ENCODE assay signal across 21 mouse cellular contexts in the genomic region with DNA sequence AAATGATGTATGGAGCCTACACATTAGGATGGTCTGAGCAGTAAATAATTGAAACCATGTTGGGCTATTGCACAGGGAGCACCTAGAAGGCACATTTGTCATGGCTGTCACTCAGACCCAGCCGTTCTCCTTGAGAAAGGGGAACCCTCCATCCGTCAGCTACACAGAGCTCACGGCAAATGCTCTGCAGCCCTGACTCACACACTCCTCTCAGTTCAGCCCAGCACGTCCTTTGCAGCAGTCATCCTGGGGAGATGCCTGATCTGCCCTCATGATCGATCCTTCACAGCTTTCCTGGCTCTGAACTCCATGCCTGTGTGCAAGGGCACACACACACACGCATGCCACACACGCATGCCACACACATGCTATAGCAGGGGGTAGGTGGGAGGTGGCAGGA. TPM values are rescaled to one million over a fixed set of nuclear protein-coding genes. Genes with fewer than 3 reads are reported as not detected.
DNase-seq lines count a peak whose midpoint lies in the region; ATAC-seq and TF ChIP-seq lines count a peak whose summit lies in the region.
"Had no signal": no experiment of that assay in that cellular context is flagged by ENCODE, and none has a peak within 500 bp of the region (broad histone marks: within the 10 kb centered on the region; RNA-seq: fewer than 3 reads in every experiment).

No protein-coding gene starts in this region.

- no peaks in the 10 kb centered on the region for H3K9me3 ChIP-seq in heart, embryonic 10.5 days
- H3K9me3 ChIP-seq in midbrain, embryonic 15.5 days: no peaks in the 10 kb centered on the region
- H3K9me3 ChIP-seq in midbrain, embryonic 14.5 days (ENCODE audit: control insufficient read depth, low read length): no peaks in the 10 kb centered on the region
- H3K9me3 ChIP-seq in hindbrain, postnatal 0 days (ENCODE audit: low read length): no peaks in the 10 kb centered on the region
- H3K9me3 ChIP-seq in forebrain, embryonic 15.5 days: no peaks in the 10 kb centered on the region
- H3K9me3 ChIP-seq: limb, embryonic 12.5 days; liver, embryonic 13.5 days; lung, embryonic 15.5 days; midbrain, embryonic 12.5 days had no signal

- no peak for ATAC-seq in midbrain, embryonic 15.5 days (replicated peaks)
- ATAC-seq in midbrain, embryonic 14.5 days (ENCODE audit: low FRiP score, low TSS enrichment): no peak
- ATAC-seq in hindbrain, postnatal 0 days: no peak
- no peak for ATAC-seq in forebrain, embryonic 15.5 days (replicated peaks)
- ATAC-seq: intestine, embryonic 16.5 days had no signal

- TF ChIP-seq POLR2A in cortical plate, adult 2 months (IDR thresholded peaks at IDR 0.05; ENCODE audit: extremely low read depth, insufficient read depth, low read length): peak; percentile 75; the same call in 1 of the 2 replicates

- 64% methylated on average over 7 of the region's 7 CpGs for WGBS in heart, embryonic 10.5 days
- 70% methylated on average over 7 of the region's 7 CpGs for WGBS in midbrain, embryonic 15.5 days
- 55% methylated on average over 7 of the region's 7 CpGs for WGBS in midbrain, embryonic 14.5 days
- WGBS in hindbrain, postnatal 0 days: 49% methylated on average over 7 of the region's 7 CpGs
- 80% methylated on average over 7 of the region's 7 CpGs for WGBS in forebrain, embryonic 15.5 days

- no peak overlapping the region for H3K27ac ChIP-seq in heart, embryonic 10.5 days
- no peak overlapping the region for H3K27ac ChIP-seq in midbrain, embryonic 15.5 days
- H3K27ac ChIP-seq in midbrain, embryonic 14.5 days (replicated peaks; ENCODE audit: low read depth, low read length): no peak overlapping the region
- H3K27ac ChIP-seq in cortical plate, adult 2 months (ENCODE audit: insufficient read depth, low read length): peak overlapping the region; percentile 19
- H3K27ac ChIP-seq in hindbrain, postnatal 0 days: no peak overlapping the region
- no peak overlapping the region for H3K27ac ChIP-seq in forebrain, embryonic 15.5 days (replicated peaks)
- H3K27ac ChIP-seq: limb, embryonic 12.5 days; liver, embryonic 13.5 days; lung, embryonic 15.5 days; macrophage; midbrain, embryonic 12.5 days had no signal

- no peak overlapping the region for H3K4me3 ChIP-seq in heart, embryonic 10.5 days
- H3K4me3 ChIP-seq in midbrain, embryonic 15.5 days: no peak overlapping the region
- H3K4me3 ChIP-seq in midbrain, embryonic 14.5 days (replicated peaks; ENCODE audit: low read depth, low read length): no peak overlapping the region
- H3K4me3 ChIP-seq in cortical plate, adult 2 months (ENCODE audit: insufficient read depth, low read length): peak overlapping the region; percentile 47
- no peak overlapping the region for H3K4me3 ChIP-seq in hindbrain, postnatal 0 days (ENCODE audit: low read length)
- H3K4me3 ChIP-seq in forebrain, embryonic 15.5 days: no peak overlapping the region
- H3K4me3 ChIP-seq: limb, embryonic 12.5 days; liver, embryonic 13.5 days; lung, embryonic 15.5 days; midbrain, embryonic 12.5 days had no signal

- H3K4me1 ChIP-seq in heart, embryonic 10.5 days: peaks cover 11% of the 10 kb centered on the region; the same call in 1 of the 2 replicates
- peaks cover 31% of the 10 kb centered on the region for H3K4me1 ChIP-seq in midbrain, embryonic 15.5 days
- peaks cover 9% of the 10 kb centered on the region for H3K4me1 ChIP-seq in midbrain, embryonic 14.5 days (ENCODE audit: control insufficient read depth, insufficient read depth, low read length)
- H3K4me1 ChIP-seq in cortical plate, adult 2 months (ENCODE audit: control insufficient read depth, insufficient read depth, low read length): peaks cover 9% of the 10 kb centered on the region; the same call in 1 of the 2 replicates
- H3K4me1 ChIP-seq in hindbrain, postnatal 0 days (ENCODE audit: insufficient read depth, low read length): peaks cover 8% of the 10 kb centered on the region; the same call in 1 of the 2 replicates
- peaks cover 13% of the 10 kb centered on the region for H3K4me1 ChIP-seq in forebrain, embryonic 15.5 days

- peak overlapping the region; percentile 16; the same call in 1 of the 2 replicates for H3K9ac ChIP-seq in midbrain, embryonic 15.5 days
- H3K9ac ChIP-seq in midbrain, embryonic 14.5 days (replicated peaks; ENCODE audit: low read length): no peak overlapping the region
- 0 out of 2 replicates have a peak overlapping the region, but pooled peaks have one; percentile 10 for H3K9ac ChIP-seq in hindbrain, postnatal 0 days (replicated peaks; ENCODE audit: low read length)
- no peak overlapping the region for H3K9ac ChIP-seq in forebrain, embryonic 15.5 days (replicated peaks)
- H3K9ac ChIP-seq: limb, embryonic 12.5 days; liver, embryonic 13.5 days; lung, embryonic 15.5 days; midbrain, embryonic 12.5 days had no signal

- H3K4me2 ChIP-seq in midbrain, embryonic 15.5 days: no peak overlapping the region
- H3K4me2 ChIP-seq in midbrain, embryonic 14.5 days (ENCODE audit: low read length): no peak overlapping the region
- H3K4me2 ChIP-seq in hindbrain, postnatal 0 days (ENCODE audit: low read depth, low read length): peak overlapping the region; percentile 29
- no peak overlapping the region for H3K4me2 ChIP-seq in forebrain, embryonic 15.5 days (replicated peaks)
- H3K4me2 ChIP-seq: heart, embryonic 11.5 days; limb, embryonic 12.5 days; liver, embryonic 13.5 days; lung, embryonic 15.5 days; midbrain, embryonic 12.5 days had no signal

- DNase-seq in heart, embryonic 10.5 days (ENCODE audit: low spot score): peak; percentile 54
- DNase-seq in heart, adult 18-20 months: no peak
- no peak for DNase-seq in midbrain, embryonic 14.5 days
- no peak for DNase-seq in hindbrain, postnatal 0 days (ENCODE audit: low spot score)
- DNase-seq: gastrocnemius, postnatal 25 days; heart, postnatal 14 days; liver, embryonic 13.5 days had no signal

- no peaks in the 10 kb centered on the region for H3K36me3 ChIP-seq in heart, embryonic 10.5 days
- no peaks in the 10 kb centered on the region for H3K36me3 ChIP-seq in midbrain, embryonic 15.5 days (replicated peaks)
- H3K36me3 ChIP-seq in midbrain, embryonic 14.5 days (ENCODE audit: control insufficient read depth, insufficient read depth, low read length): no peaks in the 10 kb centered on the region
- H3K36me3 ChIP-seq in hindbrain, postnatal 0 days (ENCODE audit: insufficient read depth, low read length): no peaks in the 10 kb centered on the region
- no peaks in the 10 kb centered on the region for H3K36me3 ChIP-seq in forebrain, embryonic 15.5 days
- H3K36me3 ChIP-seq: limb, embryonic 12.5 days; liver, embryonic 13.5 days; lung, embryonic 15.5 days; midbrain, embryonic 12.5 days had no signal

- no peak for TF ChIP-seq CTCF in cortical plate, adult 2 months (IDR thresholded peaks at IDR 0.05; ENCODE audit: extremely low read depth, insufficient read depth, low read length)
- no peak for TF ChIP-seq CTCF in hindbrain, postnatal 0 days (IDR thresholded peaks at IDR 0.05; ENCODE audit: low read depth)

- peaks cover 61% of the 10 kb centered on the region for H3K27me3 ChIP-seq in heart, embryonic 10.5 days (ENCODE audit: insufficient read depth, poor library complexity, severe bottlenecking)
- no peaks in the 10 kb centered on the region for H3K27me3 ChIP-seq in midbrain, embryonic 15.5 days (replicated peaks)
- peaks cover 5% of the 10 kb centered on the region; the same call in 1 of the 2 replicates for H3K27me3 ChIP-seq in midbrain, embryonic 14.5 days (ENCODE audit: control insufficient read depth, insufficient read depth, low read length)
- no peaks in the 10 kb centered on the region for H3K27me3 ChIP-seq in hindbrain, postnatal 0 days (ENCODE audit: insufficient read depth, low read length)
- H3K27me3 ChIP-seq in forebrain, embryonic 15.5 days: no peaks in the 10 kb centered on the region

RNA-seq across cellular contexts. Expression of a gene that starts 3.1 kb away (rescaled TPM):
- polyA plus RNA-seq in heart, embryonic 10.5 days (2016; fragmentation: Nextera tagmentation; extraction: Ambion mirVana): 0.30 and 0.83 TPM in 2 replicates
- total RNA-seq in heart, adult 18-20 months (2021): 1 to 10 TPM; 4.7 to 4.9 TPM
- polyA plus RNA-seq in midbrain, embryonic 15.5 days (2015; fragmentation: Nextera tagmentation; extraction: Ambion mirVana): 20.5 and 22.5 TPM in 2 replicates
- 17.2 and 18.3 TPM in 2 replicates for polyA plus RNA-seq in midbrain, embryonic 14.5 days (2014; fragmentation: Nextera tagmentation; extraction: Ambion mirVana)
- 170 and 186 TPM in 2 replicates for polyA plus RNA-seq in cortical plate, adult 2 months (2012; rRNA removed)
- total RNA-seq in hindbrain, postnatal 0 days (2014; rRNA removed): 86.8 and 90.5 TPM in 2 replicates
- polyA plus RNA-seq in hindbrain, postnatal 0 days (2015; fragmentation: Nextera tagmentation; extraction: Ambion mirVana): 22.7 and 24.5 TPM in 2 replicates
- polyA plus RNA-seq in forebrain, embryonic 15.5 days (2015; fragmentation: Nextera tagmentation; extraction: Ambion mirVana): 10.0 and 11.2 TPM in 2 replicates
- total RNA-seq: common myeloid progenitor, adult 5-6 weeks had no signal
- polyA plus RNA-seq: liver, embryonic 13.5 days; macrophage had no signal

RNA-seq across cellular contexts. Expression of a gene that starts 39.0 kb away (rescaled TPM):
- polyA plus RNA-seq in heart, embryonic 10.5 days (2016; fragmentation: Nextera tagmentation; extraction: Ambion mirVana): not detected in 2 replicates
- total RNA-seq in heart, adult 18-20 months (2021): not detected
- polyA plus RNA-seq in midbrain, embryonic 15.5 days (2015; fragmentation: Nextera tagmentation; extraction: Ambion mirVana): 0.17 and 0.26 TPM in 2 replicates
- polyA plus RNA-seq in midbrain, embryonic 14.5 days (2014; fragmentation: Nextera tagmentation; extraction: Ambion mirVana): 0.13 TPM in 1 of 2 replicates, not detected in the other
- polyA plus RNA-seq in cortical plate, adult 2 months (2012; rRNA removed): 0.31 and 0.34 TPM in 2 replicates
- 0.11 and 0.58 TPM in 2 replicates for total RNA-seq in hindbrain, postnatal 0 days (2014; rRNA removed)
- 0.25 and 0.28 TPM in 2 replicates for polyA plus RNA-seq in hindbrain, postnatal 0 days (2015; fragmentation: Nextera tagmentation; extraction: Ambion mirVana)
- polyA plus RNA-seq in forebrain, embryonic 15.5 days (2015; fragmentation: Nextera tagmentation; extraction: Ambion mirVana): 0.10 TPM in 1 of 2 replicates, not detected in the other
- total RNA-seq: common myeloid progenitor, adult 5-6 weeks; gastrocnemius, postnatal 25 days; heart, postnatal 14 days had no signal
- polyA plus RNA-seq: embryonic facial prominence, embryonic 14.5 days; heart, embryonic 11.5 days; intestine, embryonic 16.5 days; kidney, embryonic 16.5 days; limb, embryonic 12.5 days; liver, embryonic 13.5 days; macrophage; midbrain, embryonic 12.5 days; stomach, embryonic 14.5 days; thymus, postnatal 0 days had no signal

RNA-seq across cellular contexts. Expression of a gene that starts 56.9 kb away (rescaled TPM):
- polyA plus RNA-seq in heart, embryonic 10.5 days (2016; fragmentation: Nextera tagmentation; extraction: Ambion mirVana): 1.00 and 1.1 TPM in 2 replicates
- 1 to 10 TPM; 2.8 to 2.9 TPM for total RNA-seq in heart, adult 18-20 months (2021)
- 0.67 and 0.96 TPM in 2 replicates for polyA plus RNA-seq in midbrain, embryonic 15.5 days (2015; fragmentation: Nextera tagmentation; extraction: Ambion mirVana)
- polyA plus RNA-seq in midbrain, embryonic 14.5 days (2014; fragmentation: Nextera tagmentation; extraction: Ambion mirVana): 0.50 and 0.62 TPM in 2 replicates
- 1.8 TPM in 2 replicates for polyA plus RNA-seq in cortical plate, adult 2 months (2012; rRNA removed)
- total RNA-seq in hindbrain, postnatal 0 days (2014; rRNA removed): 0.42 and 0.72 TPM in 2 replicates
- polyA plus RNA-seq in hindbrain, postnatal 0 days (2015; fragmentation: Nextera tagmentation; extraction: Ambion mirVana): 1.3 and 1.4 TPM in 2 replicates
- 0.52 and 0.64 TPM in 2 replicates for polyA plus RNA-seq in forebrain, embryonic 15.5 days (2015; fragmentation: Nextera tagmentation; extraction: Ambion mirVana)
- total RNA-seq: common myeloid progenitor, adult 5-6 weeks had no signal
- polyA plus RNA-seq: macrophage had no signal

Comparison
In these comparisons a context has a peak if more than half of its experiments do, and no peak if none do; other contexts are left out.
1. H3K9ac ChIP-seq: peak in midbrain, embryonic 15.5 days (single experiment) and hindbrain, postnatal 0 days (single experiment); none in midbrain, embryonic 14.5 days (single experiment) and forebrain, embryonic 15.5 days (single experiment).